Mouse (Mus musculus) kidney, adult 2 months (tissue): ENCODE data around the gene Zfp13.

Experiments
- CTCF ChIP-seq: fragments of 200-500 bp; conservative IDR thresholded peaks from 2 replicates; pipeline ENCODE4 v1.5.1; 2011; ENCODE audit warnings: low read depth, mild to moderate bottlenecking, control low read depth, low read length, moderate library complexity, mixed read lengths; ENCODE audit not compliant: insufficient read depth, insufficient read length
- POLR2A ChIP-seq: fragments of 200-500 bp; IDR thresholded peaks from one replicate; pipeline ENCODE4 v1.6.1; 2011; ENCODE audit warnings: low read depth, low read length, control low read depth

DNA sequence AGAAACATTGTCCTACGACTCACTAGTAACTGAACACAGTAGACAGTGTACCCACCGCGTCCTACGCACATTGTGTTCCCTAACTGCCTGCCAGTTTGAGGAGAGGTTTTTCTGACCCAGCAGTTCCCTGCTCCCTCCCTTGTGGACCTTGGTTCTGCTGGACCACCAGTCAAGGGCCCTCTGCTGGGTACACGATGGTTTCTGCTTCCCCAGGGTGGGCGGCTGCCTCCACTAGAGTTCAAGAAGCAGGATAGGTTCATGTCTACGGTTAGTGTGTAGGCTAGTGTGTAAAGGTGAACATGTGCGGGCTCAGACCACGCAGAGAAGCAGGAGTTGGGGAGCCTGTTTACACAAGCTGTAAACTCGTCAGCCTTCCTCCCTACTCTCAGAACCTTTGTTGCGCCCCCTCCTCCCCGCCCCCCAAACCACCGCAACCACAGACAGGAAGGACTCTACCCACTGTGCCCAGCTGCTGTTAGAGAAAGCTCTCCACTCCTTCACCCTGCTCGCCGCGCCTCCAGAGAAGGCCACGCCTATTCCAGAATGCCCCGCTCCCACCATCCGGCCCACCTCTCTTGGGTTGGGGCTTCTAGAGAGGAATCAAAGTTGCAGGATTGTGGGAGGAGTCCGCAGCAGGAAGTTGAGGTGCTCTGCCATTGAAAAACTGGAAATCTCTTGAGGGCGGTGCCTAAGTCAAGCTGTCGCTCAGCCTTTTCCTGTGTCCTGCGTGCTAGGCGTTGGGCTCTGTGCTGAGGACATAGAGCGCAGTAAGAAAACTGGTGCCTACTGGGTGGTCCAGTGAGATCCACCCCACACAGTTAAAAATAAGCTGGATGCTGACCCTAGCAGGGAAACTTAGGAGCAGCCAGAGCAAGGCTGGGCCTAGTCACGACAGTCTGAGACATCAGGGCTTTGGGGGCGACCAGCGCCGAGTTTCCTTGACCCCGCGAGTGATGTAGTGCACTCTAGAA, at the start of gene Zfp13:
- TF ChIP-seq CTCF, result no peak
- TF ChIP-seq POLR2A, result peak; percentile 88
